Mouse (Mus musculus): Measurements from ENCODE around the gene Hadha. TPM values are rescaled to one million over a fixed set of nuclear protein-coding genes. Genes with fewer than 3 reads are reported as not detected.

The Hadha gene
- total and polyA plus RNA-seq, 3 experiments, result 29.8 to 162 (median 121) TPM

DNA sequence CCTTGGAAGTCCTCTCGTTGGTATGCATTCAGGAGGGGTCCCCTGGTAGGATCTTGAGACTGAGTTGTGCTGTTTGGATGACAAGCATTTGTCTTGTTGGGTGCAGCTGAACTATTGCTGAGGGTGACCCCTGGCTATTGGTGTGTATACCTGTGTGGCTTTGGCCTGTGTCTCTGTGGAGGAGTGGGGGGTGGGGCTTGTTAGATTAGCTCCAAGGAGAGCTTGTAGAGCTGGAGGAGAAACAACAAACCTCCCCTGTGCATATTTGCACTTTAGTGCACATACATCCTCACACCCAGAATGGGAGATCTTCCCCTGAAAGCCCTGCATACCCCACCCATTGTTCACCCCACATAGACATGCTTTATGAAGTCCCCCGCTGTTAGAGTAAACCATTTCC, 48.2 kb downstream of the Hadha start:
- DNase-seq (ENCODE audit: low spot score) (no peak), ATAC-seq (ENCODE audit: extremely low read depth, insufficient number of reproducible peaks, low FRiP score, poor library complexity, severe bottlenecking) (no peak)
- Histone ChIP-seq H3K9me3 (replicated peaks) (peaks cover 11% of the 10 kb centered on the region), H3K36me3 (replicated peaks) (no peaks in the 10 kb centered on the region), H3K4me3 (ENCODE audit: low read depth, low read length) (no peak overlapping the region), H3K4me1 (ENCODE audit: insufficient read depth, low read depth, low read length) (no peaks in the 10 kb centered on the region), H3K27me3 (ENCODE audit: insufficient read depth, low read length) (peaks cover 54% of the 10 kb centered on the region)
- no peak for TF ChIP-seq TAL1 (conservative IDR thresholded peaks at IDR 0.05; ENCODE audit: low read depth, low read length)
- no peak for TF ChIP-seq CTCF (IDR thresholded peaks at IDR 0.05; ENCODE audit: low read depth, low read length)
- TF ChIP-seq GATA1 (IDR thresholded peaks at IDR 0.05; ENCODE audit: borderline replicate concordance, low read length), result no peak
- no peak for TF ChIP-seq POLR2AphosphoS5 (IDR thresholded peaks at IDR 0.05; ENCODE audit: insufficient replicate concordance, low read depth, low read length)
- TF ChIP-seq GATA2 (IDR thresholded peaks at IDR 0.05; ENCODE audit: borderline replicate concordance, low read depth, low read length), result no peak

DNA sequence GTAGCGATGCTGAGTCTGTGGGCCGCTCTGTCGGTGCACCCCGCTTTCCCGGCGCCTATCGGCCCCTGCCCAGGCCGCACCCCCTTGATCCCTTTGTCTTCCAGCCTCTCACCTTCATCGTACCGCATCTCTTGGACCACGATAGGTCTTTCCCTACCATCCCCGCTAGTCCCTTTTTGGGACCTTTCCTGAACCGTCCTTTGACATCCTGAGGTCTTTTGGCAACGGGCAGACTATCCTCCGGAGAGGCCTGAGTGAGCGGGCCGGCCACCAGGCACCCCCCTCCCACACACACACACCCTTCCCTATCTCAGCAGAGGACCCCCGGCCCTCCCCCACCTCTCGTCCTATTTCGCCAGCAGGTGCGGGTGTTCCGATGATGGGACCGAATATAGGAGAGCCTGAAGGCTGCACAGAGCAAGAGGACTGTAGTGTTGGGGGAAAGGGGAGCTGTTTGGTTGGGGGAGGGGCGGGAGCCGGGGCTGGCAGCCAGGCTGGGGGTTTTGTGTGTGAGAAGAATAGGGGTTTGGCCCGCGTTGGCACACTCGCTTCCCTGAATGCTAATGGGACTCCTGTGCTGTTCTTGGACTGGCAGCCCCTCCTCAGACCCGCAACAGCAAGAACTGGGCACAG, 49.2 kb downstream of the Hadha start, which contains the start of gene 3110082J24Rik:
TSS of gene 3110082J24Rik (minus strand) at position 419 of the 633 bp plus-strand sequence.
- H3K27me3 ChIP-seq (ENCODE audit: insufficient read depth, low read length), result peaks cover 48% of the 10 kb centered on the region
- H3K4me1 ChIP-seq (ENCODE audit: insufficient read depth, low read depth, low read length), result no peaks in the 10 kb centered on the region
- H3K9me3 ChIP-seq (replicated peaks), result peaks cover 20% of the 10 kb centered on the region
- no peaks in the 10 kb centered on the region for H3K36me3 ChIP-seq (replicated peaks)
- TF ChIP-seq GATA2 (IDR thresholded peaks at IDR 0.05; ENCODE audit: borderline replicate concordance, low read depth, low read length), result no peak
- no peak for TF ChIP-seq CTCF (IDR thresholded peaks at IDR 0.05; ENCODE audit: low read depth, low read length)
- no peak for TF ChIP-seq POLR2AphosphoS5 (IDR thresholded peaks at IDR 0.05; ENCODE audit: insufficient replicate concordance, low read depth, low read length)
- TF ChIP-seq TAL1 (conservative IDR thresholded peaks at IDR 0.05; ENCODE audit: low read depth, low read length), result no peak
- TF ChIP-seq GATA1 (IDR thresholded peaks at IDR 0.05; ENCODE audit: borderline replicate concordance, low read length), result no peak
- no peak within 1 kb of the TSS for H3K4me3 ChIP-seq (ENCODE audit: low read depth, low read length)
- no peak for ATAC-seq (ENCODE audit: extremely low read depth, insufficient number of reproducible peaks, low FRiP score, poor library complexity, severe bottlenecking)
- DNase-seq (ENCODE audit: low spot score), result no peak

DNA sequence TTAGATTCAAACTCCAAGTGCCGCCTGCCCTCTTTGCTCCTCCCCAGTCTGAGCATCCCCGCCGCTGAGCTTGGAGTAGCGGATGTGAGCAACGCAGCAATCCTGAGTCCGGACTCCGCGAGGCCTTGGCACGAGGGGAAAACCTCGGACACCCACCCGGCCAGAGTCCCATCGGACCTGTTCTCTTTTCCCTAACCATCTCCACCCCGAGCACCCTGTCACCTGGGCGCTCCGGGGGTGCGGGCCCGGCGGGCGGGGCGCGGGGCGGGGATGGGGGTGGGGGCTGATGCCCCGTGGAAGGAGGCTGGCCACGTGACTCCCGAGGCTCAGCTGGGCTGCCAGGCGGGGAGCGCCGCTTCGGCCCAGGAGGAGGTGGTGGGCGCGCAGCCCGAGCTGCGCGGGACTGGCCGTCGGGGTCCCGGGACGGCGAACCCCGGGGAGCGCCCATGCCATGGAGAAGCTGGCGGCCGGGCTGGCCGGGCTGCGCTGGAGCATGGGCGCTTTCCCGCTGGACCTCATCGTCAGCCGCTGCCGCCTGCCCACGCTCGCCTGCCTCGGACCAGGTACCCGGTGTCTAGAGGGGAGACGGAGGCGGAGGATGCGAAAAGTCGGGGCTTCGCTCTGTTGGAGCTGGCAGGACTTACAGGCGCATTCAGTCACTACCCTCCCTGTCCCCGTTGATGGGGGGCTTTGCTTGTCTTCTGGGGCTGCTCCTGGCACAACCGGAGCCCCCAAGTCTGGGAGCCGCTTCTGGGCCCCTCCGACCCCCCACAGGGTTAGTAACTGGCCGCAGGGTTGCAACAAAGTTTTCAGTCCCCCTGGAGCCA, 49.9 kb downstream of the Hadha start, which contains the start of gene Garem2:
TSS of gene Garem2 (plus strand) at position 321 of the 827 bp plus-strand sequence.
- H3K9me3 ChIP-seq (replicated peaks), result peaks cover 28% of the 10 kb centered on the region
- TF ChIP-seq GATA1 (IDR thresholded peaks at IDR 0.05; ENCODE audit: borderline replicate concordance, low read length) (no peak), CTCF (IDR thresholded peaks at IDR 0.05; ENCODE audit: low read depth, low read length) (no peak), GATA2 (IDR thresholded peaks at IDR 0.05; ENCODE audit: borderline replicate concordance, low read depth, low read length) (no peak), TAL1 (conservative IDR thresholded peaks at IDR 0.05; ENCODE audit: low read depth, low read length) (no peak), POLR2AphosphoS5 (IDR thresholded peaks at IDR 0.05; ENCODE audit: insufficient replicate concordance, low read depth, low read length) (no peak)
- H3K4me3 ChIP-seq (ENCODE audit: low read depth, low read length), result no peak within 1 kb of the TSS
- H3K36me3 ChIP-seq (replicated peaks), result no peaks in the 10 kb centered on the region
- no peak for DNase-seq (ENCODE audit: low spot score)
- peaks cover 46% of the 10 kb centered on the region for H3K27me3 ChIP-seq (ENCODE audit: insufficient read depth, low read length)
- H3K4me1 ChIP-seq (ENCODE audit: insufficient read depth, low read depth, low read length), result no peaks in the 10 kb centered on the region
- ATAC-seq (ENCODE audit: extremely low read depth, insufficient number of reproducible peaks, low FRiP score, poor library complexity, severe bottlenecking), result no peak

GRCm38 (mm10) chr5:30104339-30104738, 50.6 kb downstream of the Hadha start:
- Histone ChIP-seq H3K4me3 (ENCODE audit: low read depth, low read length) (no peak overlapping the region), H3K9me3 (replicated peaks) (peaks cover 35% of the 10 kb centered on the region), H3K4me1 (ENCODE audit: insufficient read depth, low read depth, low read length) (no peaks in the 10 kb centered on the region)

DNA sequence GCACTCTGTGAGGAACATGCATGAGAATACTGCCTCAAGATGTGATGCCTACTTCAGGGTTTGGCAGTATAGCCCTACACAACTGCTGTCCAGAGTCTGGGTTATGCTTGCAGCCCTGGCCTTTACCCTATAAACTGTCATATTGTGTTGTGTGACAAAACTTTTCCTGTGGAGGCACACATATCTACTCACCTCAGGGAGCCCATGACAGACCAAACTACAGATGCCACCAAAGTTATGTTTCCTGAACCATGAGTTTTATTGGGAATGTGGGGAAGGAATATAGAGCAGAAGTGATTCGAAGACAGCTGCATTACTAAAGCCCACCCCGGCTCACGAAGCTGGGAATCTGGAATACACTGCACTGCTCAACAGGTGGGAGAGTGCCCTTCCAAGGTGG, 51.6 kb downstream of the Hadha start:
- no peak for ATAC-seq (ENCODE audit: extremely low read depth, insufficient number of reproducible peaks, low FRiP score, poor library complexity, severe bottlenecking)
- peaks cover 38% of the 10 kb centered on the region for H3K27me3 ChIP-seq (ENCODE audit: insufficient read depth, low read length)
- H3K4me1 ChIP-seq (ENCODE audit: insufficient read depth, low read depth, low read length), result no peaks in the 10 kb centered on the region
- H3K9me3 ChIP-seq (replicated peaks), result peaks cover 38% of the 10 kb centered on the region
- no peak overlapping the region for H3K4me3 ChIP-seq (ENCODE audit: low read depth, low read length)
- DNase-seq (ENCODE audit: low spot score), result no peak
- no peak for TF ChIP-seq CTCF (IDR thresholded peaks at IDR 0.05; ENCODE audit: low read depth, low read length)
- TF ChIP-seq POLR2AphosphoS5 (IDR thresholded peaks at IDR 0.05; ENCODE audit: insufficient replicate concordance, low read depth, low read length), result no peak
- no peak for TF ChIP-seq GATA2 (IDR thresholded peaks at IDR 0.05; ENCODE audit: borderline replicate concordance, low read depth, low read length)
- no peak for TF ChIP-seq TAL1 (conservative IDR thresholded peaks at IDR 0.05; ENCODE audit: low read depth, low read length)
- TF ChIP-seq GATA1 (IDR thresholded peaks at IDR 0.05; ENCODE audit: borderline replicate concordance, low read length), result no peak
- H3K36me3 ChIP-seq (replicated peaks), result no peaks in the 10 kb centered on the region

More at GRCm38 (mm10) chr5:30104339-30104738, 50.6 kb downstream of the Hadha start:
- peaks cover 43% of the 10 kb centered on the region for H3K27me3 ChIP-seq (ENCODE audit: insufficient read depth, low read length)
- ATAC-seq (ENCODE audit: extremely low read depth, insufficient number of reproducible peaks, low FRiP score, poor library complexity, severe bottlenecking) (no peak), DNase-seq (ENCODE audit: low spot score) (no peak)
- H3K36me3 ChIP-seq (replicated peaks), result no peaks in the 10 kb centered on the region
- TF ChIP-seq GATA2 (IDR thresholded peaks at IDR 0.05; ENCODE audit: borderline replicate concordance, low read depth, low read length), result no peak
- TF ChIP-seq POLR2AphosphoS5 (IDR thresholded peaks at IDR 0.05; ENCODE audit: insufficient replicate concordance, low read depth, low read length), result no peak
- TF ChIP-seq TAL1 (conservative IDR thresholded peaks at IDR 0.05; ENCODE audit: low read depth, low read length), result no peak
- TF ChIP-seq GATA1 (IDR thresholded peaks at IDR 0.05; ENCODE audit: borderline replicate concordance, low read length), result no peak
- no peak for TF ChIP-seq CTCF (IDR thresholded peaks at IDR 0.05; ENCODE audit: low read depth, low read length)

DNA sequence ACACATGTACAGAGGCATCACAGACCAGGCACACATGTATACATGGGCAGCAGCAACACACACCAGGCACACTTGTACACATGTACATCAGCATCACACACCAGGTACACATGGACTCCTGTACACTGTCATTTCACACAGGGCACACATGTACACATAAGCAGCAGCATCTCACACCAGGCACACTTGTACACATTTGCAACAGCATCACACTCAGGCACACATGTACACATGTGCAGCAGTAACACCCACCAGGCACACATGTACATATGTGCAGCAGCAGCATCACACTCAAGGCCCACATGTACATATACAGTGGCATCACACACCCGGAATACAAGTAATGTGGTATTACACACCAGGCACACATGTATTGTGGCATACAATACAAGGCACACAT, 56.7 kb downstream of the Hadha start:
- no peaks in the 10 kb centered on the region for H3K4me1 ChIP-seq (ENCODE audit: insufficient read depth, low read depth, low read length)
- no peak for DNase-seq (ENCODE audit: low spot score)
- H3K4me3 ChIP-seq (ENCODE audit: low read depth, low read length), result peak overlapping the region; percentile 21; the same call in 1 of the 2 replicates
- H3K36me3 ChIP-seq (replicated peaks), result no peaks in the 10 kb centered on the region
- ATAC-seq (ENCODE audit: extremely low read depth, insufficient number of reproducible peaks, low FRiP score, poor library complexity, severe bottlenecking), result no peak
- peaks cover 40% of the 10 kb centered on the region for H3K9me3 ChIP-seq (replicated peaks)
- TF ChIP-seq CTCF (IDR thresholded peaks at IDR 0.05; ENCODE audit: low read depth, low read length), result no peak
- TF ChIP-seq GATA2 (IDR thresholded peaks at IDR 0.05; ENCODE audit: borderline replicate concordance, low read depth, low read length), result no peak
- TF ChIP-seq TAL1 (conservative IDR thresholded peaks at IDR 0.05; ENCODE audit: low read depth, low read length), result no peak
- no peak for TF ChIP-seq GATA1 (IDR thresholded peaks at IDR 0.05; ENCODE audit: borderline replicate concordance, low read length)
- no peak for TF ChIP-seq POLR2AphosphoS5 (IDR thresholded peaks at IDR 0.05; ENCODE audit: insufficient replicate concordance, low read depth, low read length)
- H3K27me3 ChIP-seq (ENCODE audit: insufficient read depth, low read length), result peaks cover 8% of the 10 kb centered on the region
